In the genomic region with DNA sequence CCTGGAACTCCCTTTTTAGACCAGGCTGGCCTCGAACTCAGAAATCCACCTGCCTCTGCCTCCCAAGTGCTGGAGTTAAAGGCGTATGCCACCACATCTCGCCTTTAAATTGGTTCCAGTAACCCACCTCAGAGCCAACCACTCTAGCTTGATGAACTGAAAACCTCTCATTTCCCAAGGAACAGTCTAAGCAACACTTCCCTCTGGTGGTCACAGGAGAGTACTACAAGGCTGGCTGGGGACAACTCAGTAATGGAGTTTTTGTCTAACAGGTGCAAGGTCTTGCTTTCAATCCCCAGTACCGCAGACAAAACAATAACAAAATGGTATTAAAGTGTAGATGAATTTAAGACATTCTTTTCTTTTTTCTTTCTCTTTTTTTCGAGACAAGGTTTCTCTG, we compare ENCODE assay signal across 8 mouse cellular contexts.
DNase-seq lines count a peak whose midpoint lies in the region; ATAC-seq lines count a peak whose summit lies in the region.

No protein-coding gene starts in this region.

- no peak for ATAC-seq in cerebellum, adult (ENCODE audit: insufficient number of reproducible peaks, low FRiP score, low TSS enrichment)

- peak; percentile 32 to 55 for DNase-seq in cerebellum, adult 18-20 months
- DNase-seq in urinary bladder, postnatal 14 days (ENCODE audit: low spot score): peak; percentile 25
- no peak for DNase-seq in urinary bladder, postnatal 10 days (ENCODE audit: low spot score)
- peak; percentile 66 for DNase-seq in embryo, embryonic 10 days (ENCODE audit: low spot score)
- DNase-seq in kidney, postnatal 14 days: peak; percentile 55
- DNase-seq in lung, postnatal 25 days (ENCODE audit: low spot score): peak; percentile 50
- peak; percentile 11 to 56 for DNase-seq in spleen, postnatal 14 days (ENCODE audit: low spot score in 2 of 2)
